Mouse (Mus musculus) embryo, embryonic 10.5 days (tissue): ENCODE results near the gene Cfl1.

Experiments
- DNase-seq: peaks from one replicate; pipeline ENCODE4 v3.0.0-alpha.2; 2015; ENCODE audit warnings: low spot score

Cfl1 gene

GRCm38 (mm10) chr19:5529325-5530137 is 39.3 kb downstream of the Cfl1 start:
- peak; percentile 98 for DNase-seq

GRCm38 (mm10) chr19:5530138-5530524 is 39.9 kb downstream of the Cfl1 start:
- DNase-seq: peak; percentile 19

GRCm38 (mm10) chr19:5532520-5532919 is 42.3 kb downstream of the Cfl1 start:
- DNase-seq: no peak

GRCm38 (mm10) chr19:5538786-5539185 is 48.5 kb downstream of the Cfl1 start:
- DNase-seq: no peak

GRCm38 (mm10) chr19:5543362-5543761 is 53.1 kb downstream of the Cfl1 start:
- no peak for DNase-seq

- DNase-seq: no peak
Observed at GRCm38 (mm10) chr19:5544031-5544430, 53.8 kb downstream of the Cfl1 start.
